Mouse (Mus musculus) spleen, adult 12 weeks (tissue): ENCODE data around the gene Ctnnb1.
"Not testable (repeated sequence)": the region's sequence is repeated elsewhere in the genome, so short reads cannot be mapped to it uniquely, and the experiment has no call there.

Source experiments
- DNase-seq: peaks from one replicate; pipeline ENCODE4 v3.0.0; 2022; ENCODE audit warnings: low spot score

The Ctnnb1 gene

GRCm38 (mm10) chr9:120929081-120929480, at the start of gene Ctnnb1:
Ctnnb1 (plus strand) TSS chr9:120929216.
- DNase-seq, result no peak

- DNase-seq, result no peak
Measured at GRCm38 (mm10) chr9:120880286-120880685, 48.7 kb upstream of the Ctnnb1 start.

GRCm38 (mm10) chr9:120881121-120881520, 47.9 kb upstream of the Ctnnb1 start:
- no peak for DNase-seq

GRCm38 (mm10) chr9:120881839-120882238, 47.2 kb upstream of the Ctnnb1 start:
- no peak for DNase-seq

- DNase-seq, result no peak
Measured at GRCm38 (mm10) chr9:120884726-120885125, 44.3 kb upstream of the Ctnnb1 start.

GRCm38 (mm10) chr9:120887631-120888030, 41.4 kb upstream of the Ctnnb1 start:
- DNase-seq, result no peak

DNA sequence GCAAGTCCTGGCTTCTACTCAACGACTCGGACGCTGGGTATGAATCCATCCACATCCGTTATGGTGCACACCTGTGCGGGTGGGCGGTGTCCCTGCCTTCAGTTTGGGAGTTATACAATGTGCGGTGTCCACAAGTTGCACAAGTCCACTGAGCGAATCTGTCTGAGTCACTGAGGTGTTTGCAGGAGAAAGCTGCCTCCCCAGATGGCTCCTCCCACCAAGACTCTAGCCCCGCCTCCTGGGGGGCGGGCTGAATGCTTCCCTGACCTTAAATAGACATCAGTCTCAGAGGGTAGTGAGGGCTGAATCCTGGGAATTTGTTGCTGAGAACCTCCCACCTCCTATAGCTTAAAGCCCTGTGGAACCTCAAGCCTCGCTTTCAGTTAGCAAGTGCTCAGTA, 35.6 kb upstream of the Ctnnb1 start:
- no peak for DNase-seq

DNA sequence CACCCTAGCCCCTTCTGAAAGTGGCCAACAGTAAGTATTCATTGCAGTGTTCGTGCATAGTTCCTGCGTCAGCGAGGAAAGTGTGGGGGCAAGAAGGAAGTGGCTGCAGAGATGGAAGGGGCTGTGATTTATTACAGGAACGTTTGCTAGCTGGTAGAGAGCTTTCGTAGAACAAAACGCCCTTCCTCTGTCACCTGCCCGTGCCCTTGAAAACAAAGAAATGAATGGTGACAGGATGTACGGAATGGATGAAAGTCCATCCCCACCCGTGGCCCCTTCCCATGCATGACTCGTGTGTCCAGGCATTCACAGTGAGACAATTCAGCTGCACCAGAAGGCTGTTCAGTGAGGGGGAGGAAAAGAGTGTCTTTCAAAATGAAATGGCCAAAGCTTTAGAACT, 35.0 kb upstream of the Ctnnb1 start:
- no peak for DNase-seq

GRCm38 (mm10) chr9:120894376-120894775, 34.6 kb upstream of the Ctnnb1 start:
- DNase-seq, result no peak

- DNase-seq, result no peak
Measured at GRCm38 (mm10) chr9:120896502-120896901, 32.5 kb upstream of the Ctnnb1 start.

- no peak for DNase-seq
Measured at GRCm38 (mm10) chr9:120897269-120897668, 31.7 kb upstream of the Ctnnb1 start.

DNA sequence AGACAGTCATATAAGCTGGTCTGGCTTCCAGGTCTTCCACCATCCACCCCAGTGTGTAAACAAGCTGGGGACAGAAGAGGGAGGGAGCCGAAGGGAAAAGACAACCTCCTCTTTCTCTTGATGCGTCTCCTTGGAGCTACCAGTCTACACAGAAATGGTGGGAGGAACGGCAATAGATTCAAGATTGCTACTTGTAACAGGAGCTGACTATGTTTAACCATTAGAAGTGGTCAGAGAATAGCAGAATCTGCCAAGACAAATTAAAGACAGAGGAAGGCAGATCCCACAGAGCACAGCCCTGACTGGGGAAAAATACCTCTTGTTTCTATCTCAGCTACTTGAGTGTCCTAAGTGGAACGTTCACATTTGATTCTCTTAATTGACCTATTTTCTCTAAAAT, 29.2 kb upstream of the Ctnnb1 start:
- DNase-seq, result no peak

GRCm38 (mm10) chr9:120900338-120901274, 28.4 kb upstream of the Ctnnb1 start:
- DNase-seq, result no peak

DNA sequence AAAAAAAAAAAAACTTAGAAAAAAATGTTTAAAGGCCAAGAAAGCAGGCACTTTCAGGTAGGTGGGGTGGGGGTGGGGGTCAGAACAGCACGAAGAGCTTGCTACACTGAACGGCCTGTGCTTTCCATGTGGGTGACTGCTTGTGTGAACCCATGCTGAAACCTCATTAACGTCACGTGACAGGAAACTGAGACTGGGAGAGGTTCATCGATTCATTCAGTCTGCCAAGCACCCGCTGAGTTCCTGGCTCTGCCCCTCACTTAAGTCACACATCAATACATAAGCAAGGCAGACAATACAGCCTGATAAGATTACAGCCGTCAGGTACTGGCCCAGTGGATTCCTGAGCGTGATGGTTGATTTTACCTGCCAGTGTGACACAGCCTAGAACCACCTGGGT, 26.5 kb upstream of the Ctnnb1 start:
- no peak for DNase-seq

GRCm38 (mm10) chr9:120908461-120908860, 20.6 kb upstream of the Ctnnb1 start:
- no peak for DNase-seq

- no peak for DNase-seq
Measured at GRCm38 (mm10) chr9:120913152-120913551, 15.9 kb upstream of the Ctnnb1 start.

- no peak for DNase-seq
Measured at GRCm38 (mm10) chr9:120914429-120914828, 14.6 kb upstream of the Ctnnb1 start.

GRCm38 (mm10) chr9:120914877-120915459, 14.0 kb upstream of the Ctnnb1 start:
- DNase-seq, result peak; percentile 39

DNA sequence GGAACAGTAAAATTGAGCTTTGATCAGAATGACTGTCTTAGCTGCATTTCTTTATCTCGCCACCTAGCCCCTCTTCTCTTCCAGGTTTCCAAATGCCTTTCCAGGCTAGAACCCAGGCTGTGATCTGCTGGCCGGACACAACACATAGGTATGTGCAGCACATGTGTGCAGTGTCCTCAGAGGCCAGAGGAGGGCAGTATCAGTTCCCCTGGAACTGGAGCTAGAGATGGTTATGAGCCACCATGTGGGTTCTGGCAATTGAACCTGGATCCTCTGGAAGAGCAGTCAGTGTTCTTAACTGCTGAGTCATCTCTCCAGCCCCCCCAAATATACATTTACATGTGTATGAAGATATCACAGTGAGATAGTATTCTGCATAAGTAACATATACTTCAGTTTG, 11.4 kb upstream of the Ctnnb1 start:
- DNase-seq, result not testable (repeated sequence)

DNA sequence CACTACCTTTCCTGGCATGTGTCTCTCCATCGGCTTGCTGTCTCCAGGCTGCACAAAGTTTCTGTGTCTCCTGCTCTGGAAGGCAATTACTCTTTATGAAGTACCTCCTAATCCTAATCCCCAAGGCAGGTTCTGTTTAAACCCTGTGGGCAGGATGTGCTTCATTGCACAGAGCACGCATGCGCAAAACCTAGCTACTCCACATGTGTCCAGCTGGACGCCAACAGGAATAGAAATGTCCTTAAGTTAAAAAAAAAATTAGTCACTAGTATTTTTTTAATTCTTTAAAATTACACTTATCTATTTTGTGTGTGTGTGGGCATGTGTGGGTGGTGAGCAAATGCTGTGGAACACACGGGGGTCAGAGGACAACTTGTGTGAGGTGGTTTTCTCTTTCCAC, 10.8 kb upstream of the Ctnnb1 start:
- no peak for DNase-seq

GRCm38 (mm10) chr9:120918642-120919041, 10.4 kb upstream of the Ctnnb1 start:
- no peak for DNase-seq

DNA sequence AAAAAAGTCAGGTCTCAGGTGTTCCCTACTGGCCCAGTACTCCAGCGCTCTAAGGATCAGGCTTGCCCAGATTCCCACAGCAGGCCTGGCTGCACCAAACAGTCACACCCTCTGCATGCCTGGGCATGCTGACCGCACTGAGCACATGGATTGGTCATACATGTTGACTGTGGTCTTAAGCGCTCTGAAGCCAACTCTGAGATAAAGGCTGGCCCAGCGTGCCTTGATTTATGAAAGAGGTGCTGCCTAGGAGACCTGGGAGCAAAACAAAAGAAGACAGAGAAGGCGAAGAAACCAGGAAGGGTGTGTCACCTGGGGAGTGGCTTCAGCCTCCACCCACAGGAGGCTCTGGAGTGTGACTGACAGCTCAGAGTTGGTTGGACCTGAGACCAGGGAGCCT, 9.9 kb upstream of the Ctnnb1 start:
- no peak for DNase-seq

GRCm38 (mm10) chr9:120926126-120926525, 2.9 kb upstream of the Ctnnb1 start:
- DNase-seq, result no peak
